15 mouse cellular contexts compared by ENCODE assay signal in the genomic region with DNA sequence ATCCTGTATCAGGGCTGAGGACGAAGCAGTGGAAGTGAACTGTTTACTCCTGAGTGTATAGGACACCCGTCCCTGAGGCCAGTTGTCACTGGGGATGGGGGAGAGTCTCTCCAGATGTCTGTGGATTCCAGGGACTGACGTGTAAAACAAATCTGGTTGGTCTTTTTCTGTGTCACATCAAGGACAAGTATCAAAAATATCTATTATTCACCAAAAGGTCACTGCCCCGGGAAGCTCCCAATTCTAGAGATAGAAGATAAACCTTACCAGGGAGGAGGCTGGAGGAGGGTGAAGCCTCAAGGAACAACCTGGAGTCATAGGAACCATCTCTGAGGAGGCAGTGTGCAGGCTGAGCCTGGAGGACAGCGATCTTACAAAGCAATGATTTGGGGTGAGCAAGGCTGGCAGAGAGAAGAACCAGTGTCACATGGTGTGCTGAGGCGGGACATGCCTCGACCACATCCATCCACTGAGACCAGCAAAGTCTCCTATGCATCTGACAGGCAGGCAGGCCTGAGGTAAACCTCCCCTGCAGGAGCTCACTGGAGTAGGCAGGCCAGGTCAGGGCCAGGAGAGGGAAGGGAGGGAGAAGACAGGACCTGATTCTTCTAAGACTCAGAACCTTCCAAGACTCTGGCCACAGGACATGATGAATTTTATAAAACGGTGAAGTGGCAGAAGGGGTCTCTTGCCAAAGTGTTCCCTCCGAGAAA. TPM values are rescaled to one million over a fixed set of nuclear protein-coding genes. Genes with fewer than 3 reads are reported as not detected.
DNase-seq lines count a peak whose midpoint lies in the region; ATAC-seq and TF ChIP-seq lines count a peak whose summit lies in the region.
"Had no signal": no experiment of that assay in that cellular context is flagged by ENCODE, and none has a peak within 500 bp of the region (broad histone marks: within the 10 kb centered on the region; RNA-seq: fewer than 3 reads in every experiment).

No protein-coding gene starts in this region.

- no peaks in the 10 kb centered on the region for H3K27me3 ChIP-seq in forebrain, embryonic 15.5 days
- H3K27me3 ChIP-seq in forebrain, embryonic 11.5 days (ENCODE audit: control insufficient read depth, insufficient read depth, low read length) = no peaks in the 10 kb centered on the region
- H3K27me3 ChIP-seq in stomach, embryonic 15.5 days (replicated peaks) = no peaks in the 10 kb centered on the region
- no peaks in the 10 kb centered on the region for H3K27me3 ChIP-seq in stomach, postnatal 0 days (ENCODE audit: control insufficient read depth, insufficient read depth, low read length)
- H3K27me3 ChIP-seq in intestine, embryonic 16.5 days (replicated peaks; ENCODE audit: control insufficient read depth, insufficient read depth, low read length) = no peaks in the 10 kb centered on the region
- no peaks in the 10 kb centered on the region for H3K27me3 ChIP-seq in stomach, embryonic 16.5 days (ENCODE audit: control insufficient read depth, insufficient read depth, low read length)
- H3K27me3 ChIP-seq: embryonic facial prominence, embryonic 13.5 days had no signal

- TF ChIP-seq EP300 in stomach, postnatal 0 days (optimal IDR thresholded peaks at IDR 0.05) = no peak

- no peaks in the 10 kb centered on the region for H3K9me3 ChIP-seq in forebrain, embryonic 15.5 days
- no peaks in the 10 kb centered on the region for H3K9me3 ChIP-seq in forebrain, embryonic 11.5 days (ENCODE audit: control insufficient read depth, low read length)
- no peaks in the 10 kb centered on the region for H3K9me3 ChIP-seq in stomach, embryonic 15.5 days
- no peaks in the 10 kb centered on the region for H3K9me3 ChIP-seq in stomach, postnatal 0 days (ENCODE audit: control insufficient read depth, low read length)
- H3K9me3 ChIP-seq in intestine, embryonic 16.5 days (ENCODE audit: control insufficient read depth, low read length) = no peaks in the 10 kb centered on the region
- no peaks in the 10 kb centered on the region for H3K9me3 ChIP-seq in stomach, embryonic 16.5 days (replicated peaks; ENCODE audit: control insufficient read depth, low read length)
- H3K9me3 ChIP-seq: embryonic facial prominence, embryonic 13.5 days had no signal

- H3K4me1 ChIP-seq in forebrain, embryonic 15.5 days = peaks cover 11% of the 10 kb centered on the region
- H3K4me1 ChIP-seq in forebrain, embryonic 11.5 days (replicated peaks; ENCODE audit: control insufficient read depth, insufficient read depth, low read length) = peaks cover 8% of the 10 kb centered on the region; the same call in 1 of the 2 replicates
- peaks cover 13% of the 10 kb centered on the region for H3K4me1 ChIP-seq in stomach, embryonic 15.5 days
- 0 out of 2 replicates have a peak, but pooled peaks cover 2% of the 10 kb centered on the region for H3K4me1 ChIP-seq in stomach, postnatal 0 days (replicated peaks; ENCODE audit: control insufficient read depth, insufficient read depth)
- H3K4me1 ChIP-seq in intestine, embryonic 16.5 days (ENCODE audit: control insufficient read depth, insufficient read depth, low read length) = peaks cover 17% of the 10 kb centered on the region
- H3K4me1 ChIP-seq in stomach, embryonic 16.5 days (ENCODE audit: control insufficient read depth, insufficient read depth, low read length) = peaks cover 19% of the 10 kb centered on the region

- DNase-seq in forebrain, embryonic 11.5 days (ENCODE audit: low spot score) = no peak
- no peak for DNase-seq in stomach, postnatal 0 days (ENCODE audit: low spot score)
- DNase-seq in spleen, postnatal 4 days (ENCODE audit: low spot score in 2 of 2) = no peak
- DNase-seq in kidney, adult 11 months = no peak
- DNase-seq: cerebellum, postnatal 25 days; kidney, adult 9 months; left cerebral cortex, postnatal 4 days; liver, postnatal 0 days; thymus, postnatal 4 days had no signal

- H3K27ac ChIP-seq in forebrain, embryonic 15.5 days (replicated peaks) = peak overlapping the region; percentile 59; the same call in 1 of the 2 replicates
- H3K27ac ChIP-seq in forebrain, embryonic 11.5 days (ENCODE audit: low read depth, low read length) = no peak overlapping the region
- H3K27ac ChIP-seq in stomach, embryonic 15.5 days = peak overlapping the region; percentile 6; the same call in 1 of the 2 replicates
- H3K27ac ChIP-seq in stomach, postnatal 0 days (replicated peaks) = no peak overlapping the region; the same call in 1 of the 2 replicates
- H3K27ac ChIP-seq in intestine, embryonic 16.5 days (ENCODE audit: low read length) = peak overlapping the region; percentile 8; the same call in 1 of the 2 replicates
- H3K27ac ChIP-seq in stomach, embryonic 16.5 days (ENCODE audit: low read length) = 0 out of 2 replicates have a peak overlapping the region, but pooled peaks have one; percentile 35
- H3K27ac ChIP-seq: embryonic facial prominence, embryonic 13.5 days had no signal

- H3K4me3 ChIP-seq in forebrain, embryonic 15.5 days = no peak overlapping the region
- H3K4me3 ChIP-seq in forebrain, embryonic 11.5 days (ENCODE audit: low read depth, low read length) = no peak overlapping the region
- no peak overlapping the region for H3K4me3 ChIP-seq in stomach, embryonic 15.5 days (replicated peaks)
- no peak overlapping the region for H3K4me3 ChIP-seq in stomach, postnatal 0 days (ENCODE audit: low read depth, low read length)
- no peak overlapping the region for H3K4me3 ChIP-seq in intestine, embryonic 16.5 days (ENCODE audit: low read length)
- no peak overlapping the region for H3K4me3 ChIP-seq in stomach, embryonic 16.5 days (replicated peaks; ENCODE audit: low read length)
- H3K4me3 ChIP-seq: embryonic facial prominence, embryonic 13.5 days had no signal

- H3K4me2 ChIP-seq in forebrain, embryonic 15.5 days (replicated peaks) = no peak overlapping the region
- no peak overlapping the region for H3K4me2 ChIP-seq in forebrain, embryonic 11.5 days (ENCODE audit: low read depth, low read length, severe bottlenecking)
- no peak overlapping the region for H3K4me2 ChIP-seq in stomach, embryonic 15.5 days
- H3K4me2 ChIP-seq in stomach, postnatal 0 days (replicated peaks; ENCODE audit: low read depth) = no peak overlapping the region
- H3K4me2 ChIP-seq in intestine, embryonic 16.5 days (ENCODE audit: low read depth, low read length) = no peak overlapping the region
- no peak overlapping the region for H3K4me2 ChIP-seq in stomach, embryonic 16.5 days (ENCODE audit: low read depth, low read length)
- H3K4me2 ChIP-seq: embryonic facial prominence, embryonic 13.5 days had no signal

- 68% methylated on average over 9 of the region's 9 CpGs for WGBS in forebrain, embryonic 15.5 days
- 72% methylated on average over 9 of the region's 9 CpGs for WGBS in forebrain, embryonic 11.5 days
- WGBS in stomach, embryonic 15.5 days = 46% methylated on average over 9 of the region's 9 CpGs
- 51% methylated on average over 9 of the region's 9 CpGs for WGBS in stomach, postnatal 0 days
- WGBS in intestine, embryonic 16.5 days = 47% methylated on average over 9 of the region's 9 CpGs
- WGBS in stomach, embryonic 16.5 days = 49% methylated on average over 9 of the region's 9 CpGs

- H3K36me3 ChIP-seq in forebrain, embryonic 15.5 days = no peaks in the 10 kb centered on the region
- no peaks in the 10 kb centered on the region for H3K36me3 ChIP-seq in forebrain, embryonic 11.5 days (ENCODE audit: control insufficient read depth, insufficient read depth, low read length)
- H3K36me3 ChIP-seq in stomach, embryonic 15.5 days = no peaks in the 10 kb centered on the region
- H3K36me3 ChIP-seq in stomach, postnatal 0 days (ENCODE audit: control insufficient read depth, insufficient read depth, low read length) = no peaks in the 10 kb centered on the region
- H3K36me3 ChIP-seq in intestine, embryonic 16.5 days (ENCODE audit: control insufficient read depth, insufficient read depth, low read length) = no peaks in the 10 kb centered on the region
- no peaks in the 10 kb centered on the region for H3K36me3 ChIP-seq in stomach, embryonic 16.5 days (ENCODE audit: control insufficient read depth, insufficient read depth, low read length)
- H3K36me3 ChIP-seq: embryonic facial prominence, embryonic 13.5 days had no signal

- no peak for ATAC-seq in forebrain, embryonic 15.5 days (replicated peaks)
- no peak for ATAC-seq in forebrain, embryonic 11.5 days (replicated peaks; ENCODE audit: low FRiP score)
- ATAC-seq in stomach, embryonic 15.5 days (ENCODE audit: insufficient read depth, low FRiP score, low read depth) = no peak
- no peak for ATAC-seq in stomach, postnatal 0 days (ENCODE audit: low FRiP score, low TSS enrichment)
- 0 out of 2 replicates have a peak, but pooled peaks have one; percentile 24 for ATAC-seq in intestine, embryonic 16.5 days
- peak; percentile 34; the same call in 1 of the 2 replicates for ATAC-seq in stomach, embryonic 16.5 days (ENCODE audit: insufficient read depth, low FRiP score)
- ATAC-seq: liver, postnatal 0 days had no signal

- H3K9ac ChIP-seq in forebrain, embryonic 15.5 days (replicated peaks) = no peak overlapping the region
- H3K9ac ChIP-seq in forebrain, embryonic 11.5 days (ENCODE audit: low read length) = no peak overlapping the region; the same call in 1 of the 2 replicates
- H3K9ac ChIP-seq in stomach, embryonic 15.5 days = no peak overlapping the region
- no peak overlapping the region for H3K9ac ChIP-seq in stomach, postnatal 0 days (ENCODE audit: low read length)
- no peak overlapping the region for H3K9ac ChIP-seq in intestine, embryonic 16.5 days (ENCODE audit: low read depth, low read length)
- no peak overlapping the region for H3K9ac ChIP-seq in stomach, embryonic 16.5 days (ENCODE audit: low read length)
- H3K9ac ChIP-seq: liver, postnatal 0 days had no signal

- TF ChIP-seq CTCF in stomach, postnatal 0 days (IDR thresholded peaks at IDR 0.05; ENCODE audit: low read depth) = no peak

RNA-seq across cellular contexts. Expression of gene Poc1a, which starts 11.6 kb away (rescaled TPM):
- 13.1 and 13.4 TPM in 2 replicates for polyA plus RNA-seq in forebrain, embryonic 15.5 days (2015; fragmentation: Nextera tagmentation; extraction: Ambion mirVana)
- 32.5 and 34.9 TPM in 2 replicates for polyA plus RNA-seq in forebrain, embryonic 11.5 days (2014; fragmentation: Nextera tagmentation; extraction: Ambion mirVana)
- 24.7 and 25.4 TPM in 2 replicates for polyA plus RNA-seq in stomach, embryonic 15.5 days (2015; fragmentation: Nextera tagmentation; extraction: Ambion mirVana)
- polyA plus RNA-seq in stomach, postnatal 0 days (2015; fragmentation: Nextera tagmentation; extraction: Ambion mirVana) = 13.0 and 13.3 TPM in 2 replicates
- polyA plus RNA-seq in intestine, embryonic 16.5 days (2015; fragmentation: Nextera tagmentation; extraction: Ambion mirVana) = 27.0 and 29.1 TPM in 2 replicates
- 22.2 and 24.5 TPM in 2 replicates for polyA plus RNA-seq in stomach, embryonic 16.5 days (2015; fragmentation: Nextera tagmentation; extraction: Ambion mirVana)

RNA-seq across cellular contexts. Expression of gene Alas1, which starts 20.8 kb away (rescaled TPM):
- 93.6 and 101 TPM in 2 replicates for polyA plus RNA-seq in forebrain, embryonic 15.5 days (2015; fragmentation: Nextera tagmentation; extraction: Ambion mirVana)
- polyA plus RNA-seq in forebrain, embryonic 11.5 days (2014; fragmentation: Nextera tagmentation; extraction: Ambion mirVana) = 81.9 and 89.2 TPM in 2 replicates
- polyA plus RNA-seq in stomach, embryonic 15.5 days (2015; fragmentation: Nextera tagmentation; extraction: Ambion mirVana) = 109 TPM in 2 replicates
- polyA plus RNA-seq in stomach, postnatal 0 days (2015; fragmentation: Nextera tagmentation; extraction: Ambion mirVana) = 145 and 152 TPM in 2 replicates
- 129 and 131 TPM in 2 replicates for polyA plus RNA-seq in intestine, embryonic 16.5 days (2015; fragmentation: Nextera tagmentation; extraction: Ambion mirVana)
- polyA plus RNA-seq in stomach, embryonic 16.5 days (2015; fragmentation: Nextera tagmentation; extraction: Ambion mirVana) = 131 and 135 TPM in 2 replicates

RNA-seq across cellular contexts. Expression of gene Tlr9, which starts 46.8 kb away (rescaled TPM):
- not detected in 2 replicates for polyA plus RNA-seq in forebrain, embryonic 15.5 days (2015; fragmentation: Nextera tagmentation; extraction: Ambion mirVana)
- polyA plus RNA-seq in forebrain, embryonic 11.5 days (2014; fragmentation: Nextera tagmentation; extraction: Ambion mirVana) = not detected in 2 replicates
- polyA plus RNA-seq in stomach, embryonic 15.5 days (2015; fragmentation: Nextera tagmentation; extraction: Ambion mirVana) = 0.12 and 0.15 TPM in 2 replicates
- polyA plus RNA-seq in stomach, postnatal 0 days (2015; fragmentation: Nextera tagmentation; extraction: Ambion mirVana) = 0.05 and 0.07 TPM in 2 replicates
- 0.04 and 0.05 TPM in 2 replicates for polyA plus RNA-seq in intestine, embryonic 16.5 days (2015; fragmentation: Nextera tagmentation; extraction: Ambion mirVana)
- polyA plus RNA-seq in stomach, embryonic 16.5 days (2015; fragmentation: Nextera tagmentation; extraction: Ambion mirVana) = 0.09 TPM in 2 replicates
- polyA plus RNA-seq: embryonic facial prominence, embryonic 13.5 days; neural tube, embryonic 11.5 days had no signal

Comparison
In these comparisons a context has a peak if more than half of its experiments do, and no peak if none do; other contexts are left out.
1. ATAC-seq: peak in intestine, embryonic 16.5 days (single experiment) and stomach, embryonic 16.5 days (single experiment); none in forebrain, embryonic 15.5 days (single experiment), forebrain, embryonic 11.5 days (single experiment), stomach, embryonic 15.5 days (single experiment) and stomach, postnatal 0 days (single experiment).
2. H3K27ac ChIP-seq: peak in forebrain, embryonic 15.5 days (single experiment), stomach, embryonic 15.5 days (single experiment), intestine, embryonic 16.5 days (single experiment) and stomach, embryonic 16.5 days (single experiment); none in forebrain, embryonic 11.5 days (single experiment) and stomach, postnatal 0 days (single experiment).